Mouse (Mus musculus): ENCODE measurements around the gene Slc18a3. TPM values are rescaled to one million over a fixed set of nuclear protein-coding genes. Genes with fewer than 3 reads are reported as not detected.

The Slc18a3 gene
- 0.04 TPM in 1 of 2 replicates, not detected in the other for polyA plus RNA-seq (2012)

- Histone ChIP-seq H3K36me3 (ENCODE audit: control insufficient read depth) (no peaks in the 10 kb centered on the region), H3K9me3 (ENCODE audit: control insufficient read depth, low read length) (peaks cover 4% of the 10 kb centered on the region; the same call in 1 of the 2 replicates), H3K4me3 (replicated peaks) (no peak within 1 kb of the TSS), H3K27me3 (ENCODE audit: control insufficient read depth) (peaks cover 73% of the 10 kb centered on the region), H3K4me1 (ENCODE audit: control insufficient read depth) (no peaks in the 10 kb centered on the region)
- TF ChIP-seq TAL1 (IDR thresholded peaks at IDR 0.05; ENCODE audit: low read length) (no peak), GATA1 (IDR thresholded peaks at IDR 0.05; ENCODE audit: low read length) (no peak)
Observed at GRCm38 (mm10) chr14:32464601-32465505, at the start of gene Slc18a3. TSS of gene Slc18a3 (minus strand) at chr14:32464850.

GRCm38 (mm10) chr14:32513336-32514032 lies 48.8 kb upstream of the Slc18a3 start, which contains the start of gene Ercc6:
TSS of gene Ercc6 (plus strand) at chr14:32513521.
- Histone ChIP-seq H3K4me3 (replicated peaks) (peak within 1 kb of the TSS; percentile 95), H3K36me3 (ENCODE audit: control insufficient read depth) (peaks cover 20% of the 10 kb centered on the region), H3K27me3 (ENCODE audit: control insufficient read depth) (no peaks in the 10 kb centered on the region), H3K4me1 (ENCODE audit: control insufficient read depth) (peaks cover 34% of the 10 kb centered on the region), H3K9me3 (ENCODE audit: control insufficient read depth, low read length) (no peaks in the 10 kb centered on the region)
- TF ChIP-seq GATA1 (IDR thresholded peaks at IDR 0.05; ENCODE audit: low read length) (no peak), TAL1 (IDR thresholded peaks at IDR 0.05; ENCODE audit: low read length) (no peak)

- Histone ChIP-seq H3K9me3 (ENCODE audit: control insufficient read depth, low read length) (no peaks in the 10 kb centered on the region), H3K4me3 (replicated peaks) (peak overlapping the region; percentile 95), H3K4me1 (ENCODE audit: control insufficient read depth) (peaks cover 40% of the 10 kb centered on the region), H3K27me3 (ENCODE audit: control insufficient read depth) (no peaks in the 10 kb centered on the region), H3K36me3 (ENCODE audit: control insufficient read depth) (peaks cover 17% of the 10 kb centered on the region)
- TF ChIP-seq GATA1 (IDR thresholded peaks at IDR 0.05; ENCODE audit: low read length) (no peak), TAL1 (IDR thresholded peaks at IDR 0.05; ENCODE audit: low read length) (no peak)
Observed at GRCm38 (mm10) chr14:32512912-32513311, 48.3 kb upstream of the Slc18a3 start.

GRCm38 (mm10) chr14:32509443-32509961 lies 44.9 kb upstream of the Slc18a3 start:
- TF ChIP-seq TAL1 (IDR thresholded peaks at IDR 0.05; ENCODE audit: low read length) (no peak), GATA1 (IDR thresholded peaks at IDR 0.05; ENCODE audit: low read length) (no peak)
- Histone ChIP-seq H3K36me3 (ENCODE audit: control insufficient read depth) (no peaks in the 10 kb centered on the region), H3K4me1 (ENCODE audit: control insufficient read depth) (peaks cover 36% of the 10 kb centered on the region), H3K4me3 (replicated peaks) (no peak overlapping the region), H3K27me3 (ENCODE audit: control insufficient read depth) (no peaks in the 10 kb centered on the region), H3K9me3 (ENCODE audit: control insufficient read depth, low read length) (no peaks in the 10 kb centered on the region)

- Histone ChIP-seq H3K27me3 (ENCODE audit: control insufficient read depth) (no peaks in the 10 kb centered on the region), H3K9me3 (ENCODE audit: control insufficient read depth, low read length) (no peaks in the 10 kb centered on the region), H3K36me3 (ENCODE audit: control insufficient read depth) (no peaks in the 10 kb centered on the region), H3K4me1 (ENCODE audit: control insufficient read depth) (peaks cover 26% of the 10 kb centered on the region), H3K4me3 (replicated peaks) (no peak overlapping the region)
- no peak for TF ChIP-seq GATA1 (IDR thresholded peaks at IDR 0.05; ENCODE audit: low read length)
- TF ChIP-seq TAL1 (IDR thresholded peaks at IDR 0.05; ENCODE audit: low read length): 0 out of 3 replicates have a peak, but pooled peaks have one; percentile 28
Observed at GRCm38 (mm10) chr14:32508105-32508835, 43.6 kb upstream of the Slc18a3 start.

GRCm38 (mm10) chr14:32507216-32507615 lies 42.6 kb upstream of the Slc18a3 start:
- Histone ChIP-seq H3K36me3 (ENCODE audit: control insufficient read depth) (no peaks in the 10 kb centered on the region), H3K4me3 (replicated peaks) (no peak overlapping the region), H3K9me3 (ENCODE audit: control insufficient read depth, low read length) (no peaks in the 10 kb centered on the region), H3K4me1 (ENCODE audit: control insufficient read depth) (peaks cover 18% of the 10 kb centered on the region), H3K27me3 (ENCODE audit: control insufficient read depth) (no peaks in the 10 kb centered on the region)
- TF ChIP-seq TAL1 (IDR thresholded peaks at IDR 0.05; ENCODE audit: low read length): no peak
- no peak for TF ChIP-seq GATA1 (IDR thresholded peaks at IDR 0.05; ENCODE audit: low read length)

GRCm38 (mm10) chr14:32506329-32506728 lies 41.7 kb upstream of the Slc18a3 start:
- Histone ChIP-seq H3K27me3 (ENCODE audit: control insufficient read depth) (no peaks in the 10 kb centered on the region), H3K4me1 (ENCODE audit: control insufficient read depth) (peaks cover 18% of the 10 kb centered on the region), H3K4me3 (replicated peaks) (no peak overlapping the region), H3K36me3 (ENCODE audit: control insufficient read depth) (no peaks in the 10 kb centered on the region), H3K9me3 (ENCODE audit: control insufficient read depth, low read length) (no peaks in the 10 kb centered on the region)
- TF ChIP-seq GATA1 (IDR thresholded peaks at IDR 0.05; ENCODE audit: low read length) (no peak), TAL1 (IDR thresholded peaks at IDR 0.05; ENCODE audit: low read length) (no peak)

- Histone ChIP-seq H3K36me3 (ENCODE audit: control insufficient read depth) (no peaks in the 10 kb centered on the region), H3K9me3 (ENCODE audit: control insufficient read depth, low read length) (no peaks in the 10 kb centered on the region), H3K4me1 (ENCODE audit: control insufficient read depth) (peaks cover 17% of the 10 kb centered on the region), H3K4me3 (replicated peaks) (no peak overlapping the region), H3K27me3 (ENCODE audit: control insufficient read depth) (no peaks in the 10 kb centered on the region)
- TF ChIP-seq GATA1 (IDR thresholded peaks at IDR 0.05; ENCODE audit: low read length) (no peak), TAL1 (IDR thresholded peaks at IDR 0.05; ENCODE audit: low read length) (no peak)
Observed at GRCm38 (mm10) chr14:32503897-32504296, 39.2 kb upstream of the Slc18a3 start.
